Mouse (Mus musculus) kidney, adult 11 months (tissue): ENCODE measurements at regions not wholly inside any gene's neighbourhood (a gene's known extent, or its start where the extent isn't known, plus 50 kb on each side); places are given as distances from the start of the nearest gene placed in this dataset.

Experiments used
- DNase-seq: peaks from one replicate; pipeline ENCODE4 v3.0.0; 2022

- no peak for DNase-seq
Measured at GRCm38 (mm10) chr6:66012675-66013074, 60.3 kb downstream of the 4930544G11Rik start.

DNA sequence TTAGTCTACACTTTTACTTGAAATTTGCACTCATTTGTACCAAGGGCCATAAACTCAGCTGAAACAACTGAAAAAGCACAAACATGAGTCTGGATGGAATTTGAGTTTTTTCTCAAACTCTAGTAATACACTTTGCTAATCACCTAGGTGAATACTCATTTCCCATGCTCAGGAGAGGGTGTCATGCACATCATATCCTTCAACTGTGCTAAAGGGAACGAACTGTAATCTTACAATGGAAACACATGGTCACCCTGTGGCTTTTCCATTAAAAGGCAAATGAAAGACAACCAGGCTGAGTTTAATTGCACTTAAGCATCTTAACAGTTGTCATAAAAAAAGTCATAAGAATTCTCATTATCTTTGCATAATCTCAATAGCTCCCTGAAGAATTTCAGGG is 71.1 kb downstream of the 4930544G11Rik start:
- no peak for DNase-seq

DNA sequence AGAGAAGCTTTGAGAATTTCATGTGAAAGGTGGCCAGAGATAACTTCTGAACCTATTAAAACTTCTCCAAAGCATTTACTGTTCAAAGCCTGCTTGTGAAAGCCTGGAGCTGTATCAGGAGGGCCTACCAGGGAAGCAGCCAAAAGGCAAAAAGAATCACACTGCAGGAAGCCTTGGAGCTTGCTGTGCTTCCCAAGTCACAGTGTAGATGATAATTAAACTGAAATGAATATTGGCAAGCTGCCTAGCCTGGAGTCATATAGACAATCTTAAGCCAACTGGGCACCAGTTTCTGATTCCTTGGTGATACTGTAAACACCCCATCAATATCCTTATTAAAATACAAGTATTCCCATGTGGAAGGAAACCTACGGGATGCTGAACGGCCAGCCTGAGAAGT is 84.4 kb downstream of the 4930544G11Rik start:
- DNase-seq, result no peak

DNA sequence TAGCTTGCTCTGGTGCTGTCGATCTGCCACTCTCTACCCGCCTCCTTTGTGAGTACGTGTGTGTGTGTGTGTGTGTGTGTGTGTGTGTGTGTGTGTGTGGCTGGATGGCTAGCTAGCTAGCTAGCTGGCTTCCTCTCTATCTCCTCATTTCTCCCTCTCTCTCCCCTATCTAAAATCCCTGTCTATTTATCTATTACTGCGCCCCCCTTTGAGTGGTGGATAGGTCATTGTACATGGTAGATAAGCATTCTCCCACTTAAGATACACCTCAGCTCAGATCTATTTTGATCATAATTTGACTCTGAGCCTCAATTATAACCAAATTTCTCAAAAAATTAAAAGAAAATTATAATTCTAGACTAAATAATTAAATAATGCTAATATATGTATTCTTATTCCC is 99.4 kb downstream of the 4930544G11Rik start:
- DNase-seq, result no peak

GRCm38 (mm10) chr6:66052386-66052785 is 100.0 kb downstream of the 4930544G11Rik start:
- DNase-seq, result no peak

- no peak for DNase-seq
Measured at GRCm38 (mm10) chr6:66053197-66053596, 100.8 kb downstream of the 4930544G11Rik start.

- DNase-seq, result no peak
Measured at GRCm38 (mm10) chr6:66068874-66069273, 116.5 kb downstream of the 4930544G11Rik start.

DNA sequence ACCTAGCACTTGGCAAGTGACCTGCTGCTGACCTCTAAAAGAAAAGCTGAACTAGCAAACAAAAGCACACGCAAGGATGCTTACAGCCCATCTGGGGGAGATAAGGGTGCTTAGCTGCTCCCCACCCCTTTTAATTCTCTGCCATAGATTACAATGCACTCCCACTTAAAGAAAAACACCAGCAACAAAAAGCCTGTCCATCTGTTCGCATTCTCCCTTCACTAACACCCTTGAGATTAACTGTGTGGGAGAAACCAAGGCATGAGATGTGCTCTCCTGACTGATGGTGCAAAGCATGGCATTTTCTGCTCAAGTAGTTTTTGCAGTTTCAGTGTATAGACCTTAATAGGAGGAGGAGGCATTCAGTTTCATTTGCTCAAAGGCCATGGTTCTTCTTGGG is 125.0 kb downstream of the 4930544G11Rik start:
- DNase-seq, result no peak

- no peak for DNase-seq
Measured at GRCm38 (mm10) chr6:66078769-66079168, 126.4 kb downstream of the 4930544G11Rik start.

DNA sequence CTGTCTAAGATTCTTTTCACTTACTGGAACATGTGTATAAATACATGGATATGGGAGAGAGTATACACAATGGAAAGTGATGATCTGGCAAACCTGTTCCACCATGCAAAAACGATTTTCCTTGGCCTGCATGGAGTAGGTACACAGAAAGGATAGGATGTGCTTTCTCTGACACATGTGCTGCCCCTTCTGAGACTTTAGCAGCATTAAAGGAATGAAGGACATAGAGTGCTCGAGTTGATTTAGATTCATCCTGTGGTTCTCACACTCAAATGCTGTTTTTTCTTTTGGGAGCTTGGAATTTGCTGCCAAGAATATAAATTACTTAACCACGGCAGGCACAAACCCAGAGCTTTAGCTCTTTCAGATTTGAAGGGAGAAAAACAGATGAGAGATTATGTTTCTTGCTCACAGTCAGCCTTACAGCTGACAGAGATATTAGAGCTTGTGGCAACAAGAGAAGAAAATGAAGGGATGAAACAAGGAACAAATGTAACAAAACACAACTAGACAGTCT is 149.2 kb downstream of the 4930544G11Rik start:
- DNase-seq, result no peak

DNA sequence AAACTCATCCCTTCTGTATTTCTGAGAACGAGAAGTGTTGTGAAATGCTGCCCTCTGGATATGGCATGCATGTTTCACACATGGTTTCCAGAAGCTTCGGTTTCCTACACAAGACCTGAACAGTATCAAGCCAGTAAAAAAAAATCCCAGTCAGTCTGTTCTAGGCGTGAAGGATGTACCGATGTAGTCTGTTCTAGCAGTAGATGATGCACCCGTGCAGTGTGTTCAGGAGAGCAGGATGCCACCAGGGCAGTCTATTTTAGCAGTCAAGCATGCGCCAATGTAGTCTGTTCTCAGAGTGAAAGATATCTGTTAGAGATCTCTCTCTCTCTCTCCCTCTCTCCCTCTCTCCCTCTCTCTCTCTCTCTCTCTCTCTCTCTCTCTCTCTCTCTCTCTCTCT is 162.0 kb downstream of the 4930544G11Rik start:
- no peak for DNase-seq

DNA sequence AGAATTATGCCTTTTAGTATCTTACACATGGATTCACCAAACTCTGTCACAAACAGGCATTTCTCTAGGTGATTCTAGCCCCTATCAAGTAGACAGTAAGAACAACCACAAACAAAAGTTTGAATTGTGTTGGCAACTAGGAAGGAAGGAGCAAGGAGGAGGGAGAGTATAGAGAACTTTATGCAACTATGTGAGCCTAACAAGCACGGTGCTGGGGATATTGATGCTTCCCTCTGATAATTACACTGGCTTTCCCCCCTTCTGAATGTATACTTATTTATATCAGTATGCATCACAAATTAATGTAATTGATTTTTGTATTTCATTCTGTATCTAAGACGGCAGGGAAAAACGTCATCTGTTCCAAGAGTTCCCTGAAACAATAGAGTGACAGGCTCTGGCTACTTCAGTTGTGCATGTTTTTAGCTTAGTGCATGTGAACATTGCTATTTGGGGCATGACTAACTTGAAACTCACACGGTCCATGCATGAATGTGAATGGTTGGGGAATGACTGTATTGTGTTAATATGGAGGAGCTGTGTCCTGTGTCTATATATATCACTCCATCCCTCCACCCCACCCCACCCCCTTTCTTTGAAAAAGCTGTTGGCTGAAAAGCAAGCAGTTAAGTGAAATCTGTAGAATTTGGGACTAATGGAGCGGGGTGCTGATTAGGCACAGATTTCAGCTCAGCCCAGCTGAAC is 169.2 kb downstream of the 4930544G11Rik start:
- DNase-seq, result no peak

DNA sequence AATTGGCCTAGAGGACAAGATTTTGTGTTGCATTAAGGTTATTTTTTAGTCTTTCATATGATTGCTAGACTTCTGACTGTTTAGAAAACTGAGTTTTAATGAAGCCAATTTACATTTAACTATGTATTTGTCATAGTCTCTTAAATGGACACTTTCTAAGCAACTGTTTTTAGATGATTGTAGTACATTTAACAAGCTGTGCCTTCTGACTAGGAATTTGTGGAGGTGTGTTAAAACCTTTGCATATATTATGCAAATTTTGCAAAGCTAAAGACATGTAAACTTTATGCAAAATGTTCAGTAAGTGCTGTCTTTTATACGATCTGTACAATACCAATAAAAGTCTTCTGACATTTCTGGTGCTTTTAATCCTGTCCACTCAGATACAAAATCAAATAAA is 171.9 kb downstream of the 4930544G11Rik start:
- DNase-seq, result no peak

DNA sequence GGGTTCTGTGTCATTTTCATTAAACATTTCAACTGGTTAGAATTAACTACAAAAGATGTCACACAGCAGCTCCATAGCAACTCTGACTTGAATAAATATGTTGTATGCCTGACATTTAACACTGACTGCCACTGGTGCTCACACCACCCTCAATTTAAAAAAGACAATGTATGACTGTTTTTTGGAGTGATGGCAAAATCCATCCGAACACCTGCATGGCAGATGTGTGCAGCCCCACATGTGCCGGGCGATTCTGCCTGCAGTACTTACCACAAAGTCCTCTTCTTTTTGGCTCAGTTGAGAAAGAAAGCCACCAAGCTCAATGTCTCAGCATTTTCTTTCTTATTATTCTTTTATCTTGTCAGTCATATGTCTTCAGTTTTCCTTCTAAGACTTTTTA is 199.4 kb downstream of the 4930544G11Rik start:
- DNase-seq, result no peak

DNA sequence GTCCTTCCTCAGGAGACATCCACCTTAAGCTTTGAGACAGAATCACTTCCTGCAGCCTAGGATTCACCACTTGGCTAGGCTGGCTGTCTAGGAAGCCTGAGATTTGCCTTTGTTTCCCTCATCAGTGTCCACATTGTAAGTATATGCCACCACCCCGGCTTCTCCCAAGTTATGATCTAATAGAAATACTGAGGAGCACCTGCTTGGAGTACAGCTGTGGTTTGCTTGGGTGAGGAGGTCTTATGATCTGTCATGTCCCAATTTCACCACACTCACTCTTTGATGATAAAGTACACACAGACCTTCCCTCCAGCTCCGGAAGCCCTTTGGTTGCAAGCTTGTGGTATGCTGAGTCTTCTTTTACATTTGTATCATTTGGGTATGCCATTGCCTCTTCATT is 202.4 kb downstream of the 4930544G11Rik start:
- no peak for DNase-seq

DNA sequence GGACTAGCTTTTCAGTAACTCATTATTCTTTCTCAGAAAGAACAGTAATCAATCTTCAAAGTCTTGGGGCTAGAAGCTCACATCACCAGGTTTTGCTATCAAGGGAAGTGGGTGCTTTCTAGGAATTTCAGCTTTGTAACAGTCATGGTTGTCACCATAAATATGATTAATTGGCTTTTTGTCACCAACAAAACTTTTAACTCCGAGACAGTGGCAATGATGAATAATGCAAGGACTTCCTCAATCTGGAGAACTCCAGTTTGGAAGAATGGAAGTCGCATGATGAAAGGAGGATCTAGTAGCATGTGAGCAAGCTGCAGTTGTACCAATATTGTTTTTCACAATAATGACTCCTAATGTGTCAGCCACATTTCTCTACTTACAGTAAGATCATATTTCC is 208.4 kb downstream of the 4930544G11Rik start:
- DNase-seq, result no peak

DNA sequence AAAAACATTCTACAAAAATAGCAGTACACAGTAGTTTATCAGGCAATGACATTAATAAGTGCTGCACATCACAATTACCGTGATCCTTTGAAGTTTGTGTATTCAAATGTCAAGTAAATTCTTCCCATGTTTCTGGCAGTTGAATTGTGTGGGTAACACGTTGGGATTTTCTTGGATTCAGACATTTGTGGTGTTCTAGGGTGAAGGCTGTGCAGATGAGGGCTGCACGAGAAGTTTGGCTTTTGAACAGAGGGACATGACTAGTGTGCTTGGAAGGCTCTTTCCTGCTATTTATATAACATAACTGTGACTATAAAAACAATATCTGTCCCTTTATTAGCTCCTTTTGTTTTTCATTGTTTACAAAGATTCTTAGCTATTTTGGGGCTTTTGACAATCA is 216.5 kb downstream of the 4930544G11Rik start:
- DNase-seq, result no peak

DNA sequence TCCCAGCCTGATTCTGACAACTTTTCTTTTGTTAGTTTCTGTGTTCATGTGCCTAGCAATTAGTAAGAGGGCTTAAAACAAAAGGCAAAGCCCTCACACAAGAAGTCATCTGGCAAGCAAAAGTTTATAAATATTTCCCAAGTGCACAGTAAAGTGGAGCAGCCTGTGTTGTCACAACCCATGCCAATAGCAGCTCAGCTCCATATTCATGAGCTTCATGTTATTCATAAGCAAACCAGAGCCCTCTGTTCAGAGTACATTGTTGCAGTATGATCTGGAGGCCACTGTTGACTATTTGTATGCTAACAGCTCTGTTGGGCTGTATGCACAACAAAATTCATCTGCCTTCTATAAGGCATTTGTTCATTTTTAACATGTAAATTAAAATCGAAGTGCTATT is 245.6 kb downstream of the 4930544G11Rik start:
- DNase-seq, result no peak

- no peak for DNase-seq
Measured at GRCm38 (mm10) chr6:66200136-66200790, 247.9 kb downstream of the 4930544G11Rik start.

DNA sequence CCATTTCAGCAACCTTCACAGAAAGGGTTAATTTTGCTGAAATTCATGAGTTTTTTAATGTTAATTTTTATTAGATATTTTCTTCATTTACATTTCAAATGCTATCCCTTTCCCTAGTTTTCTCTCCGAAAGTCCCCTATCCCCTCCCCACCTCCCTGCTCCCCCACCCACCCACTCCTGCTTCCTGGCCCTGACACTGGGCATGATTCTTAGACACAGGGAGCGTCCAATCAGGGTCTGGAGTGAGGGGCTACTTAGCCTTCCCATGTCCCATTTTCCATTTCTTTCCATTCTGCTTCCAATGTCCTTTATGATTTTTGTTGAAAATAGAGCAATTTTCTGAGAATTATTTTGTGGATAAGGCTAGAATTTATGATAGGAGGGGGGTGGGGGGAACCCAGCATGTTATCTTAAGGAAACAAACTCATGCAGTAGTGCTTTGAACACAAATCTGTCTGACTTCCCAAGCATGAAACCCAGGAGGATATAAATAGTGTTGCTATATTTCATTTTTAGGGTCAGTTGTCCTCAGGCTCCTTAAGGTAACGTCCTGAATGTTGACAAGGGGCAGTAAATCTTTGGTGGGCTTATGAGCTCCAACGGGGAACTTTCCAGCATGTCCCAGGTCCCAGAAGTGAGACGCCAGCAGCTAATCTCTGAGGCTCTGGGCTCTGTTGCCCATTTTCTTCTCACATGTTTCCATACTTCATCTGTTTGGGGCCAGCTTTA is 254.0 kb downstream of the 4930544G11Rik start:
- no peak for DNase-seq

DNA sequence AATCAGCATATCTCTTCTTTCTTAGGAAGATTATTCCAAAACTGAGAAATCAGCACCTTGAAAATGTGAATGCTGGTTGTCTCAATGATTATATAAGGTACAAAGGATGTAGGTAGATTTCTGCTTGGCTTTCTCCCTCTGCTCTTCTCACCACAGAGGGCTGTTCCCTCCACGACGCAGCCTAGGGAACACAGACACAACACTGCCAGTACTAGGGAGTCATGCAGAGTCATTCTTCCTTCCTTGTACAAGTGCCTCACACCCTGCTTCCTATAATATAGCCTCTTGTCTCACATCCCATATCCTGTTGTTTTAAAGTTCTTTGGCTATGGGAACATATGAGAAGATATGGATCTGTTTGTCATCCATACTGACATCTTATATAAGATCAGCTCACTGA is 265.1 kb downstream of the 4930544G11Rik start:
- DNase-seq, result no peak

DNA sequence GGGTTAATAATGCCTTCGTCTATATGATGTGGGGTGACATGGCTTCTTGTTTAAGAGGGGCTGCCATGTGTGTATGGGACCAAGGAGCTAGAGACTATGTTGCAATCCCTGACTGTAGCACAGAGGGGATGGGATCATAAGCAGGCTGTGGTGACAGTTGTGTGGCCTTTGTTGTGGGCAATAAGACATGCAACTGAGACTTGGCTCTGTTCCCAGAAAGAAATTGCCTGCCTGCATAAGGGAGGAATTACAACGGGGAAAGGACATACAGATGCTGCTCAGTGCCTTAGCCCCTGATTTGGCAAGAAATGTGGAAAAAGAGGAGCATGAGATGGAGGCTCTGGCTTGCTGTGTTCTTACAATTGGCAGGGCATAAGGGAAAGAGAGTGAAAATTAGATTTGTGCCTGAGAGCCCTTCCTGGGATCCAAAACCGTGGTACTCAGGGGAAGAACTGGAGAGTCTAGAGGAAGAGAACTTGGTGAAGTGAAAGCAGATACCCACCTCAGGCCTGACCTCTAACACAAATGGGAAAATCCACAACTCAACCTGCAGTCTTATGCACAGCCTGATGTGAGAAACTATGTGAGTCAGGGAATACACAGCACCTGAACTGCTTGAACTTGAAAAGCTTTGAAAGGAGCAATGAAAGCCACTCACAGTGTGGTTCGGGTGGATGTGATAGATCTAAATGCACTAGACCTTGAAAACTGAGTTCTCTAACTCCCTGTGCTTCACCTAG is 271.9 kb downstream of the 4930544G11Rik start:
- DNase-seq, result no peak

GRCm38 (mm10) chr6:66236368-66236767 is 284.0 kb downstream of the 4930544G11Rik start:
- DNase-seq, result no peak
